Mouse (Mus musculus) small intestine, adult 2 months (tissue): ENCODE measurements around the gene Kif17. TPM values are rescaled to one million over a fixed set of nuclear protein-coding genes. Genes with fewer than 3 reads are reported as not detected.

Experiments
- H3K27ac ChIP-seq: fragments of 200-500 bp; 2 replicates; pipeline ENCODE4 v1.5.1; 2012; ENCODE audit warnings: low read depth, low read length, control low read depth, inconsistent platforms; ENCODE audit not compliant: insufficient read depth
- H3K27me3 ChIP-seq: fragments of 200-500 bp; 2 replicates; pipeline ENCODE4 v1.6.1; 2012; ENCODE audit warnings: mild to moderate bottlenecking, moderate library complexity, low read length, inconsistent platforms; ENCODE audit not compliant: control insufficient read depth, insufficient read depth
- H3K36me3 ChIP-seq: fragments of 200-500 bp; 2 replicates; pipeline ENCODE4 v1.6.1; 2012; ENCODE audit warnings: mild to moderate bottlenecking, low read length, control low read depth, inconsistent platforms; ENCODE audit not compliant: control insufficient read depth, insufficient read depth
- H3K4me1 ChIP-seq: fragments of 200-500 bp; 2 replicates; pipeline ENCODE4 v1.6.1; 2012; ENCODE audit warnings: low read length, inconsistent platforms, mixed read lengths; ENCODE audit not compliant: control insufficient read depth, insufficient read depth, insufficient read length
- H3K4me3 ChIP-seq: fragments of 200-500 bp; 2 replicates; pipeline ENCODE4 v1.5.1; 2012; ENCODE audit warnings: low read depth, mild to moderate bottlenecking, control low read depth, inconsistent platforms, low read length, moderate library complexity
- CTCF ChIP-seq: fragments of 200-500 bp; IDR thresholded peaks from 2 replicates; pipeline ENCODE4 v1.5.1; 2012; ENCODE audit warnings: low read depth, mild to moderate bottlenecking, control low read depth, inconsistent platforms, low read length, moderate library complexity, mixed read lengths; ENCODE audit not compliant: insufficient replicate concordance, insufficient read length; ENCODE audit errors: extremely low read depth
- POLR2A ChIP-seq: fragments of 200-500 bp; IDR thresholded peaks from 2 replicates; pipeline ENCODE4 v1.6.1; 2012; ENCODE audit warnings: low read depth, mild to moderate bottlenecking, control low read depth, inconsistent platforms, low read length, moderate library complexity
- WGBS: fragments of 180-500 bp; shearing (Covaris S2); methylation state at CpG from one replicate; pipeline ENCODE4 v1.1.7; 2018; 5-methylcytosine and 5-hydroxymethylcytosine counted together
- polyA plus RNA-seq: library from polyadenylated mRNA; depleted of rRNA; stranded (reverse); fragments of >200 nt; gene quantifications from 2 replicates; pipeline ENCODE4 v1.2.3, GENCODE M21; 2012

Kif17 gene
- polyA plus RNA-seq, 1 experiment = 0.19 TPM

DNA sequence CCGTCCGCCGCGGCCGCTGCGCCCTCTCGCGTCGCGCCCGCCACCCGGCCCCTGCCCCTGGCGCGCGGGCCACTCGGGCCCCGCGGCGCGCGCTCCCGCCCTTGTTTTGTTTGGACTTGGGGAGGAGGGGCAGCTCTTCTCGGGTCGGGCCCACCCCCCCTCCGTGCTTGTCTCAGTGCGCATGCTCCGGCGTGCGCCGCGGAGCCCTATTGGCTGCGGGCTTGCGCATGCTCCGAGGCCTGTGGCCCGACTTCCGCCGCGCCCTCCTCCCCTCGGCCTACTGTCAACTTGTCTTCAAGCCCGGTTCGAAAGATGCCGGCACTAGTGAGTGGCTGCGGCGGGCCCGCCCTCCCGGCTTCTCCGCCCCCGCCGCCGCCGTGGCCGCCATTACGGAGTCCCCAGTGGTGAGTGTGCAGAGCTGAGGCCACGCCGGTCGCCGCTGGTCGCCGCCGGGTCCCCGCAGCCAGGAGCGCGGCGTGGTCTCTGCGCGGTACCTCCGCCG lies 33.3 kb upstream of the Kif17 start:
- Histone ChIP-seq H3K27me3 (no peaks in the 10 kb centered on the region), H3K36me3 (peaks cover under 1% of the 10 kb centered on the region), H3K27ac (peak overlapping the region; percentile 93), H3K4me3 (peak overlapping the region; percentile 95), H3K4me1 (peaks cover 8% of the 10 kb centered on the region)
- TF ChIP-seq POLR2A = no peak; the same call in 1 of the 2 replicates
- under 1% methylated on average over 68 of the region's 68 CpGs for WGBS

DNA sequence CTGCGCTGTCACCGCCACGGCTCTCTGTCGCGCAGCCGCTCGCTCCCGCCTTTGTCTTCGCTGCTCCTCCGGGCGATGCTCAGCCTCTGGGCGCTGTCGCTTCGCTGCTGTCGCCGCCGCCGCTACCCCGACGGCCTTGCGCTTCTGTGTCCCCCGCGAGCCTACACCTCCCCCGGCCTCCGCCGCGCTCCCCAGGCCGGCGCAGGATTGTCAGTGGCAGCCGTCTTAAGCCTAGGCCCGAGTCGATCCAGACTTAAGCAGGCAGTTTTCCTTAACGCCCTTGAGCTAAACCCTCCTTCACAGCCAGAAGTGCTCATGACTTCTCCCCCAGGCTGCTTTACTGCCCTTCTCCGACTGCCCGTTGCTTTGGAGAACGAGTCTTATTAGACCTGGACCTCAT lies 32.8 kb upstream of the Kif17 start:
- Histone ChIP-seq H3K27ac (peak overlapping the region; percentile 85), H3K4me1 (peaks cover 8% of the 10 kb centered on the region), H3K4me3 (peak overlapping the region; percentile 95), H3K36me3 (peaks cover 5% of the 10 kb centered on the region), H3K27me3 (no peaks in the 10 kb centered on the region)
- TF ChIP-seq CTCF (no peak), POLR2A (no peak)
- WGBS = under 1% methylated on average over 36 of the region's 36 CpGs

DNA sequence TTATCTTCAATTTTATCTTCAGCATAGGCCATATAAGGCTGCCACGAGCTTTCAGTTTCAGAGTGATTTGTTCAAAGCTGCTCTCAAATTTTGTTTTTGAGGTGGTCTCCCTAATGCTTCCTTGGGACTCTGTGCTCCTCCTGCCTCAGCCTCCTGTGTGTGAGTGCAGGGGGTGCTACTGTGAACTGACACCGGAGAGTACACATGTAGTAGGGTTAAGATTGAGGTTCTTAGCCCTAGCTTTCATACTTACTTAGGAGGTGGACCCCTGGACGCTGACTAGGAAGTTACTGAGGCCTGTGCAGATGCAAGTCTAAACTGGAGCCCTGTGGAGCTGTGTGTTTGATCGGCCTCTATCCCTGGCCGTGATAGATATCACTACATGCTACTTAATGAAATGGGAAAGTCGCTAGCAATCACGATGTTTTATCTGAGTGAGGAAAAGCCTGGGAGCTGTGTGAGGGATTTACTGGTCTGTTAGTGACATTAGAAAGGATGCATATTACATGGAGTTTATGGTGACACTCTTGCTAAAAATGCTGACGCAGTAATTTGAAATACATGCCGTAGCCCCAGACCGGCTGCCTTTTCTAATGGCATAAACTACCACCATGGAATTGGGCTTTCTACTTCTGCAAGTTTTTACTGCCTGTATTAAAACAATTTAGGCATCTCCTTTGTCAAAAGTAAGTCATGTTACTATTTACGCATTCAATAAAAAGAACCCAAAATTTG lies 32.1 kb upstream of the Kif17 start:
- 39% methylated on average over 11 of the region's 11 CpGs for WGBS
- peaks cover 8% of the 10 kb centered on the region for H3K4me1 ChIP-seq
- no peaks in the 10 kb centered on the region for H3K27me3 ChIP-seq
- H3K27ac ChIP-seq = no peak overlapping the region
- H3K36me3 ChIP-seq = peaks cover 12% of the 10 kb centered on the region
- peak overlapping the region; percentile 95 for H3K4me3 ChIP-seq
- no peak for TF ChIP-seq CTCF
- TF ChIP-seq POLR2A = no peak

DNA sequence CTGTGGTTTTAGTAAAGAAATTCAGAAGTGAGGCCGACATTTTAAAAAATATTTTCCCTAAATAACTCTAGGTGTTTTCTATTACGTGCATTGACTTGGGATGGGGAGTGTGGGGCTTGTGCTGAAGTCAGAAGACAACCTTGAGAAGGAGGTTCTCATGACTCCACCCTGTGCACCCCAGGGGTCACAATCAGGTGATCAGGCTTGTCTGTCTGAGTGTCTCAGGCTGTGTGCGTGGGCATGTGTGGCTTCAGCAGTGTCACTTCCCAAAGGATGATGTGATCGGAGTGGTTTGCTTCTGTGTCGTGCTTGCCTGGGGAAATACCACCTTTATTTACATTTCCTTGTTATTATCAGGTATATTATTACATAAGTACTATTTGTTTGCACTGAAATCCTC lies 30.9 kb upstream of the Kif17 start:
- Histone ChIP-seq H3K4me3 (no peak overlapping the region), H3K27ac (no peak overlapping the region), H3K36me3 (peaks cover 24% of the 10 kb centered on the region), H3K4me1 (peaks cover 8% of the 10 kb centered on the region), H3K27me3 (no peaks in the 10 kb centered on the region)
- 54% methylated on average over 5 of the region's 5 CpGs for WGBS
- no peak for TF ChIP-seq CTCF
- TF ChIP-seq POLR2A = no peak

DNA sequence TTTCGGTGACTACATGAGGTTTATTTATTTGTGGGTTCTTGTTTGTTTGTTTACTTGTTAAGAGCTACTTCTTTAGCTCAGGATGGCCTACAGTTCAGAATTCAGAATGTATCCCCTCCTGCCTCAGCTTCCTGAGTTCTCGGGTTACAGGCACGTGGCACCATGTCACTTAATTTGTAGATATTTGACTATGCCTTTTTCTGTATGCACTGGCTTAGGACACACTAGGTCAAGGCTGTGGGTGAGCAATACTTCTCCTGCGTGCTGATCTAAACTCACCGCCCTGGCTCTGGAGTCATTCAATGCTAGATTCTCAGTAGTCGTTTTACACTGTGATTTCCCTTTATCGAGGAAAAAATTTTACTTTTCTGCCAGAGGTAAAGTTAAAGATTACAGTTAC lies 29.5 kb upstream of the Kif17 start:
- Histone ChIP-seq H3K4me3 (no peak overlapping the region), H3K27me3 (no peaks in the 10 kb centered on the region), H3K4me1 (peaks cover 8% of the 10 kb centered on the region), H3K27ac (no peak overlapping the region), H3K36me3 (peaks cover 31% of the 10 kb centered on the region)
- 76% methylated on average over 7 of the region's 7 CpGs for WGBS
- TF ChIP-seq POLR2A = no peak
- no peak for TF ChIP-seq CTCF

DNA sequence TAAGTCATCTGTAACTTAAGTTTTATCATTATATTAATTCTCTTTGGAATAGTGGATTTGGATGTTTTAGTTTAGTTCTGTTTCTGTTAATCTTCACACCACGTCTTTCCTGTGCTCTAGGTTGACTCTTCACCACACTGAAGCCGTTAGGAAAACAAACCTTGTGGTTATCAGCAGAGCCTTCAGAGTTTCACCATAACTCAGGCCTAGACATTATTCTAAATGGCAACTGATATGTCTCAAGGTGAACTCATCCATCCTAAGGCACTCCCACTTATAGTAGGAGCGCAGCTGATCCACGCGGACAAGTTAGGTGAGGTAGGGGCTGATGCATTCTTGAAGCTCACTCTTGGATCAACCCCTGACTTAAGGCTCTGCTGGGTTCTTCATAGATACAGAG lies 28.8 kb upstream of the Kif17 start:
- TF ChIP-seq CTCF = no peak
- TF ChIP-seq POLR2A = no peak
- 80% methylated on average over 5 of the region's 5 CpGs for WGBS
- Histone ChIP-seq H3K4me1 (peaks cover 8% of the 10 kb centered on the region), H3K36me3 (peaks cover 37% of the 10 kb centered on the region), H3K4me3 (no peak overlapping the region), H3K27me3 (no peaks in the 10 kb centered on the region), H3K27ac (no peak overlapping the region)

DNA sequence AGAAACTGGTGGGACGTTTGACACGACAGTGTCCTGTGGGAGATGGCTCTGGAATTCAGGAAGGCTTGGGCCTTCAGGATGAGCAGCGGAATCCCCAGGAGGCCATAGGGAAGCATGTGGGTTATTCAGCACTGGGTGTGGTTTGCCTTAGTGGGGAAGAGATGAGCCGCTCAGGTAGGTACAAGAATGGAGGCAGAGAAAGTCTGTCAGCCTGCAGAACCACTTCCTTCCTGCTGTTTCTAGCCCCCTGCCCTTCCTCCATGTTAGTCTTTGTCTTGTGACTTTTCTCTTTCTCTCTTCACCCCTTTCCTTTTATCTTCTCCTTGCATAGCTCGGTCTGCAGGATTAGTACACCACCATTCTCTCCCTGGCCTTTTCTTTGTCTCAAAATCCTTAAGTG lies 27.8 kb upstream of the Kif17 start:
- 78% methylated on average over 5 of the region's 5 CpGs for WGBS
- H3K27ac ChIP-seq = no peak overlapping the region
- H3K4me1 ChIP-seq = peaks cover 8% of the 10 kb centered on the region
- TF ChIP-seq CTCF = no peak
- TF ChIP-seq POLR2A = no peak
- no peak overlapping the region for H3K4me3 ChIP-seq
- H3K27me3 ChIP-seq = no peaks in the 10 kb centered on the region
- H3K36me3 ChIP-seq = peaks cover 44% of the 10 kb centered on the region
